Mouse (Mus musculus): ENCODE results near the gene Cryga.

Cryga gene

GRCm38 (mm10) chr1:65103273-65103672 lies at the start of gene Cryga:
Gene Cryga (minus strand): TSS chr1:65103373.
- DNase-seq (ENCODE audit: low spot score in 2 of 2): no peak

DNA sequence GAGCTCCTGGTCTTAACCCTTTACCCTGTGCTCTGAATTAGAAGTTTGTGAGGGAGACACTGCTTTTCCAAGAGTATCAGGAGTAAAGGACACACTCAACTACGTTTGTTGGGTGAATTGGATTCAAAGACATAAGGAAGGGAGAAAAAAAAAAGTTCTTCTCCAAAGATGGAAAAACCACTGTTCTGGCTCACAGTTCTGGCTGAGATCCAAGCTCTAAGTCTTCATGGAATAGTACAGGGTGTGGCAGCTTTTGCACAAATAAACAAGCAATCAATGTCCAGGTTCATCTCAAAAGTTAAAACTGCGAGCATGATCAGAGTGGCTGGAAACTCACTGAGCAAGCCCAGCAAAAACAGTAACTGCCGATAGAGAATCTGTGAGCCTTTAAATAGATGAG lies 44.8 kb upstream of the Cryga start:
- DNase-seq (ENCODE audit: low spot score in 2 of 2): no peak

GRCm38 (mm10) chr1:65147326-65147725 lies 44.2 kb upstream of the Cryga start:
- DNase-seq (ENCODE audit: low spot score in 2 of 2): no peak

DNA sequence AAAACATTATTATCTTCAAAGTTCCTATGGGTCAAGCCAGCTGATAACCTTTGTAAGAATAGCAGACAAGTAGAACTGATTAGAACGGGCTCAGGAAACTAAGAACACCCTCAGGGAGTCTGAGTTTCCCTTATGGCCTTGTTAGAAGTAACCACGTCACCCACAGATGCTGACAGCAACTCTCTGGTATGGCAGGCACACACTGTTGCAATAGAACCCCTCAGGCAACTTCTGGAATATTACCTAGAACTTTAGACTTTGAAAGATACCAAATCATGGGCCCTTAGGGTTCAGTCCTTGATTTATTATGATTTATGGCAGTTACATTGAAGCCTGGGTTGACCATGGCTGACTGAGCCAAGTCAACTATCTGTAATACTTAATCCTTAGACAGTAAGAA lies 43.4 kb upstream of the Cryga start:
- DNase-seq (ENCODE audit: low spot score in 2 of 2): no peak

GRCm38 (mm10) chr1:65144783-65145182 lies 41.6 kb upstream of the Cryga start:
- DNase-seq (ENCODE audit: low spot score in 2 of 2): no peak

- no peak for DNase-seq (ENCODE audit: low spot score in 2 of 2)
Measured at GRCm38 (mm10) chr1:65137560-65137959, 34.4 kb upstream of the Cryga start.

DNA sequence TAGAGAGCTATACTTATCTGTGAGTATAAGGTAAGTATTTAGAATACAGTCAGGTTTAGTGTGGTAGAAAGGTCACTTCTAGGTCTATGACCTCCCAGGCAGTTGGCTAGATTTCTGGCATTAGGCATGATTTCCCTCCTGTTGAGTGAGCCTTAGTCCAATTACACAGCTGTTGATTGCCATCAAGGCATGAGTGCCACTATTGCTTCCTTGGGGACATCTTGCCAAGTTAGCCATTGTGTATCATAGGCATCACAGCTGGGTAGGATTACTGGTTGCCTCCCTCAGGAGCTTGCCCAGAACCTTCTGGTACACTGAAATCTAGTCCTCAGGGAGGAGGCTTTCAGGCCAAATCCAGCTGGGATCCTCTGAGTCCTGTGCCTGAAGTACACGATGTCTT lies 29.7 kb upstream of the Cryga start:
- no peak for DNase-seq (ENCODE audit: low spot score in 2 of 2)

GRCm38 (mm10) chr1:65131671-65132070 lies 28.5 kb upstream of the Cryga start:
- DNase-seq (ENCODE audit: low spot score in 2 of 2): no peak

DNA sequence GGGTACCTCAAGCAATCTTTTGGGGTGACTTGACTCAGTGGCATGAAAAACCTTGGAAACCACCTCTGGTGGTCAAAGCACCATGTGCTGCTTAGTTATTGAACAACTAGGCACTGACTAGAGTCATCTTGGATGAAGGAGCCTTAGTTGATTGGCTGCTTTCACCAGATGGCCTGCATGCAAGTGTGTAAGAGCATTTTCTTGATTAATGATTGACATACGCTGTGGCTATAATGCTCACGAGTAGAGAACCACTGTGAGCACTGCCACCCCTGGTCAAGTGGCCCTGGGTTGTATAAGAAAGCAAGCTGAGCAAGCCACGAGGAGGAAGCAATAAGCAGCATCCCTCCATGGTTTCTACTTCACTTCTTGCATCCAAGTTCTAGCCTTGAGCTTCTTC lies 27.1 kb upstream of the Cryga start:
- no peak for DNase-seq (ENCODE audit: low spot score in 2 of 2)

DNA sequence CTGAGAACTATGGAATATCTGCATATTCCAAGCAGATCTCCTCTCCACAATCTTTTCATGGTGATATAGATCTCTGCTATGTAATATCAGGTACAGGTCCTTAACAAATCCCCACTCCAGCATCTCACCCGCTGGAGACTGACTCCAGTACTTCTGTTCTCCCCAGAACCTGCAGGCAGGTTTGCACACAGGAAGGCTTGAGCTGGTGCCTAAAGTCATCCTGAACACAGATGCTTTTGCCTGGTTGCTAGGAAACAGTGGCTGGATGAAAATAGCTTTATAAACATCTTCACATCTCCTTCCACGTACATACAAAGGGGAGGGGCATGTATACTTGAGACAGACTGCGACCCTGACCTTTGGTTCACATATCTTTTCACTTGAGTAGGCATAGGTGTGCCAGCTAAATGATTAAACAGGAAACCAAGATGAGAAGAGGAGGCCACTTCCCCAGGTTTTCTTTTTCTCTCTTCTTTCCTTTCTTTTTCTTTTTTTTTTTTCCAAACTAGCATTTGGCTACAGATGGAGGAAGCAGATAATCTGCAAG lies 26.5 kb upstream of the Cryga start:
- no peak for DNase-seq (ENCODE audit: low spot score in 2 of 2)

DNA sequence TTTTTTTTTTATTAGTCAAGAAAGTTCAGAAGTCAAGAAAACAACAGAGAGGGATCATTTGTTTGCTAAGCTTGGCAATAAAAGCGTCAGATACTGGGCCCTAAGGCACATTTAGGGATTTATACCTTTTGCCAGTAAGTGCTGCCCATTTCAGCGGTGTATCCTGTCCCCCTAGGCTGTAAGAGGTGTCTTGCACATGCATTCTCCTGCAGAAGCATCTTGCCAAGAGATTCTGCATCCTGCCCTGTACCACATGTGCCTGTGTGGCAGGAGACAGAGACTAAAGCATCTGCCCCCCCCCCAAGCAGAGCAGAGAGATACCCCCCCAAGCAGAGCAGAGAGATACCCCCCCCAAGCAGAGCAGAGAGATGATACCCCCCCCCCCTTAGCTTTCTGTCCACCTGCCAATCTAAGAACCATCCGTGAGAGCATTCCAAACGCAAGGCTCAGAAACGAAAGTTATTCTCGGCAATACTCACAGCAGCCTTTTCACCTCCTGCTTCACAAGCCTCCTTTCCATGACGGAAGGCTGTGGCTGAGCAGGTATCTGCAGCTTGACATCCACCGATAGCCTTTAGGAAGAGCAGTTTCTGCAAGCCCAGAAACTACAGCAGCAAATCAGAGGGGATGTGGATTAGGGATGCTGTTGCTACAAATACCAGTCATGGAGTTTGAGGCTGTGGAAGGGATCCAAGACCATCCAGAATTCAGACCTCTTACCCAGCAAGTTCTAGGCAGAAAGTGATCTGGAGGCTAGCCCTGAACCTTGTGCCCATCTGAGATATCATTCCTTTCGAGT lies 19.6 kb upstream of the Cryga start, which contains the start of gene D630023F18Rik:
Gene D630023F18Rik, minus strand, starts transcription at position 641 of the 799 bp plus-strand sequence.
- no peak for DNase-seq (ENCODE audit: low spot score in 2 of 2)

GRCm38 (mm10) chr1:65119438-65119837 lies 16.3 kb upstream of the Cryga start, which contains the start of gene Gm28845:
Gene Gm28845 (minus strand): TSS chr1:65119558.
- no peak for DNase-seq (ENCODE audit: low spot score in 2 of 2)

GRCm38 (mm10) chr1:65118150-65118913 lies 15.2 kb upstream of the Cryga start:
- no peak for DNase-seq (ENCODE audit: low spot score in 2 of 2)

DNA sequence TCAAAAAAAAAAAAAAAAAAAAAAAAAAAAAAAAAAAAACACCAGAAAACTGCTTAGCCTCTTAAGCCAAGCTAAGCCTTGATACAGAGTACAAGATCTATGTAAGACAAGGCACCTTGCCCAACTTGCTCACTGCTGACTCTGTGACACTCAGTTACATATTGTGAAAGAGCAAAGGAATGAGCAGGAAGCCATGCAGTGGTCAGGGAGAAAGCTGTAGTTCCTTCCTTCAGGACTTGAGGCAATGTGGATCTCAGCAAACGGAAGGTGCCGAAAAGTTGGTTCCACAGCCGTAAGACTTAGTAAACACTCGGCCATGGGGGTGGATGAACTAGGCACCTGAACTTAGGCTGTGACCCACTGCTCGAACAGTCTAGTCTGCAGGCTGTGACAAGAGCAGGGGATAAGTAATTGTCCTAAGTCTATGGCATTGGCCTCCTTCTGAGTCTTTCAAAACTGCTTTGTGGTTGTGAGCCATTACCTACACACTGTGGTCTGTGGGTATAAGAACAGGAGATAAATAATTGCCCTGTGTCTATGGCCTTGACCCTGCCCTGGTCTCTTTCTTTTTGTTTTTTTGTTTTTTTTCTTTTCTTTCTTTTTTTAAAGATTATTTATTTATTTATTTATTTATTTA lies 10.5 kb upstream of the Cryga start:
- DNase-seq (ENCODE audit: low spot score in 2 of 2): no peak

GRCm38 (mm10) chr1:65112807-65113196 lies 9.6 kb upstream of the Cryga start:
- DNase-seq (ENCODE audit: low spot score in 2 of 2): no peak

DNA sequence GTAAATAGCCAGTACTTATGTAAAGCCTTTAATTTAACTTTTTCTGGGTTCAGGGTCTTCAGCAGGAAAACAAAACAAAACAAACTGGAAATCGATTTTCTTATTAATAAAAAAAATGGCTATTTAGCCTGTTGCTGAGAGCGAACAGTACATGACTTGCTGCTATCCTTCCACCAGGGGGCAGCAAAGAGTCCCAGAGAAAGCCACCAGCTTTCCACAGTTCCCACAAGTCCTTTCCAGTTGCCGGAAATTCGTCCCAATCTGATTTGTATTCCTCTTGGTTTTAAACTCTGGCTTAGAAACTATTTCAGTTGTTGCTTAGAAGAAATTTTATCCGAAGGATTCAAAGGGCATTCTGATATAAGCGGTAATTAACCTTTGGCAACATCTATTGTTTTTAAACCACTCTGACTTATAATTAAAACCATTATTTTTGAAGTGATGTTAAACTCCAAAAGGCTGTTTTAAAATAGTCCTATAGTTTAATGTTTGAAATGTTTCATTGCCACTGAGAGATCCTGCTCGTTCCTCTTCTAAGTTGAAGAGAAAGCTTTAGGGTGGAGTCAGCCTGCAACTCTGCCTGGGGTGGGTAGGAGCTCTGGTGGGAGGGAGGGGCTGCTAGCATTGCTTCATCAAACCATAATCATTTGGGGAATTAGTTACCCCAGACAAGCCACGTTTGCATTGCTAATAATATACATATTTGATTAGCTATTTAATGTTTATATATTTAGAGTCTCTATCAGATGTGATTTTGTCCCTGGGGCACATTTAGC lies 9.0 kb upstream of the Cryga start:
- no peak for DNase-seq (ENCODE audit: low spot score in 2 of 2)

DNA sequence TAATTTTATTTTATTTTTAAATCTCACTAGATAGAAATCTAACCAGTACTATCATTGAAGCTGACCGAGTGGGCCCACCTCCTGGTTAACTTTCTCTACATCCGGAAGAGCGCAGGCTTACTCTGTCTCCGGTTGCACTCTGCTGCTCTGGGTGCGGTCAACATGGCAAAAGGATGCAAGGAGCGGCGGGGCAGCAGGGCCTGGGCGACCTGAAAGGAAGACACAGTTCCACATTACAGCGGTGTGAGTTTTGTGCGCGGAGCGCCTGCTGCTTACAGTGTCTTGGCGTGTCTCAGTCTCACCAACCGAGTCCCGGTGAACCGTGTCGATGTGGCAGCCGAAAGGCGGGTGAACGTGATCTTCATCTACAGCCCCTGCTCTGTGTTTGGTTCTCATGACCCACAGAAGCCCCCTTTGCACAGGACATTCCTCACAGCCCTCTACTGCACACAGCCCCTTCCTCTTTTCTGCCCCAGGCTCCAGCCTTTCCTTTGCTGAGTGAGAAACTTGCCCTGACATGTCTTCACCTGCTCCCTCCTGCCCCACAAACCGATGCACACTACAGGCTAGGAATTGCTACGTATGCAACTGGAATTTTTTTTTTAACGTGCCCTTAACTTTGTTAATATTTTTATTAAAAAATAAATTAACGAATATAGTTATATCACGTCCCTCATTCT lies 6.7 kb upstream of the Cryga start:
- DNase-seq (ENCODE audit: low spot score in 2 of 2): no peak

GRCm38 (mm10) chr1:65109196-65109595 lies 6.0 kb upstream of the Cryga start:
- no peak for DNase-seq (ENCODE audit: low spot score in 2 of 2)

GRCm38 (mm10) chr1:65107654-65108279 lies 4.6 kb upstream of the Cryga start:
- DNase-seq (ENCODE audit: low spot score in 2 of 2): no peak

DNA sequence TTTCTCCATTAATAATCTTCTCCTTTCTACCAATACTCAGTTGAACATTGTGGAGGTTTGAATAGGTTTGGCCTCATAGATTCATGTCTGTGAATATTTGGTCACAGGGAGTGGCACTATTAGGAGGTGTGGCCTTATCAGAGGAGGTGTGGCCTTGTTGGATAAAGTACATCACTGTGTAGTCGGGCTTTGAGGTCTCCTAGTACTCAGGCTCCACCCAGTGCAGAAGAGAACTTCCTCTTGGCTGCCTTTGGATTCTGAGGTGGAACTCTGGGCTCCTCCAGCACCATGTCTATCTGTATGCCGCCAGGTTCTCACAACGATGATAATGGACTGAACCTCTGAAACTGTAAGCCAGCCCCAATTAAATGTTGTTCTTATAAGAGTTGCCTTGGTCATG lies 6.2 kb downstream of the Cryga start:
- DNase-seq (ENCODE audit: low spot score in 2 of 2): no peak

All from spleen, postnatal 14 days (tissue).